Mouse (Mus musculus) liver, embryonic 15.5 days (tissue): ENCODE measurements around the gene Cacna2d2. TPM values are rescaled to one million over a fixed set of nuclear protein-coding genes. Genes with fewer than 3 reads are reported as not detected.
A peak's percentile ranks its signal among the peaks of the same experiment; 100 is the strongest.

Source experiments
- ATAC-seq: fragments of 200-750 bp; cut with Nextera tagmentation; 2 replicates; pipeline ENCODE4 v1.8.0; 2017; ENCODE audit warnings: moderate number of reproducible peaks, mild to moderate bottlenecking, moderate library complexity; ENCODE audit not compliant: insufficient read depth
- H3K27ac ChIP-seq: fragments of 300-500 bp; sonication (generic); replicated peaks from 2 replicates; pipeline ENCODE4 v1.5.1; 2015; ENCODE audit warnings: mild to moderate bottlenecking, inconsistent platforms
- H3K27me3 ChIP-seq: fragments of 300-500 bp; sonication (generic); 2 replicates; pipeline ENCODE4 v1.6.1; 2015; ENCODE audit warnings: mild to moderate bottlenecking, inconsistent platforms
- H3K36me3 ChIP-seq: fragments of 300-500 bp; sonication (generic); replicated peaks from 2 replicates; pipeline ENCODE4 v1.6.1; 2015; ENCODE audit warnings: moderate library complexity, mild to moderate bottlenecking, inconsistent platforms
- H3K4me1 ChIP-seq: fragments of 300-500 bp; sonication (generic); replicated peaks from 2 replicates; pipeline ENCODE4 v1.6.1; 2015; ENCODE audit warnings: inconsistent platforms
- H3K4me2 ChIP-seq: fragments of 300-500 bp; sonication (generic); 2 replicates; pipeline ENCODE4 v1.6.1; 2015; ENCODE audit warnings: moderate library complexity, mild to moderate bottlenecking, inconsistent platforms
- H3K4me3 ChIP-seq: fragments of 300-500 bp; sonication (generic); replicated peaks from 2 replicates; pipeline ENCODE4 v1.5.1; 2015; ENCODE audit warnings: mild to moderate bottlenecking, inconsistent platforms
- H3K9ac ChIP-seq: fragments of 300-500 bp; sonication (generic); 2 replicates; pipeline ENCODE4 v1.6.1; 2015; ENCODE audit warnings: moderate library complexity, mild to moderate bottlenecking, inconsistent platforms
- H3K9me3 ChIP-seq: fragments of 300-500 bp; sonication (generic); replicated peaks from 2 replicates; pipeline ENCODE4 v1.6.1; 2016; ENCODE audit warnings: inconsistent platforms
- WGBS: fragments of 180-500 bp; shearing (Covaris S2); methylation state at CpG from one replicate; pipeline ENCODE4 v1.1.7; 2015; ENCODE audit warnings: mixed read lengths; ENCODE audit not compliant: insufficient replicate concordance; 5-methylcytosine and 5-hydroxymethylcytosine counted together
- polyA plus RNA-seq: library from polyadenylated mRNA; unstranded; fragments of >200 nt; fragmentation: Nextera tagmentation; extraction: Ambion mirVana; gene quantifications from 2 replicates; pipeline ENCODE4 v1.2.1, GENCODE M21; 2015

The Cacna2d2 gene
- polyA plus RNA-seq, 1 experiment from 2014 or later = 0.02 TPM

GRCm38 (mm10) chr9:107496359-107496758, 96.9 kb downstream of the Cacna2d2 start:
- peak; percentile 80 for ATAC-seq
- WGBS = 29% methylated on average over 3 of the region's 3 CpGs

GRCm38 (mm10) chr9:107500708-107501286, 101.4 kb downstream of the Cacna2d2 start:
- H3K4me1 ChIP-seq = peaks cover 17% of the 10 kb centered on the region
- no peak overlapping the region for H3K4me3 ChIP-seq
- H3K27ac ChIP-seq = no peak overlapping the region
- H3K9ac ChIP-seq = no peak overlapping the region
- peaks cover 19% of the 10 kb centered on the region; the same call in 1 of the 2 replicates for H3K27me3 ChIP-seq
- ATAC-seq = no peak
- no peaks in the 10 kb centered on the region for H3K36me3 ChIP-seq
- WGBS = 62% methylated on average over 3 of the region's 3 CpGs
- no peak overlapping the region for H3K4me2 ChIP-seq
- no peaks in the 10 kb centered on the region for H3K9me3 ChIP-seq

More at GRCm38 (mm10) chr9:107496359-107496758, 96.9 kb downstream of the Cacna2d2 start:
- peak overlapping the region; percentile 42 for H3K4me2 ChIP-seq
- H3K4me1 ChIP-seq = peaks cover 32% of the 10 kb centered on the region
- H3K4me3 ChIP-seq = no peak overlapping the region
- peaks cover 12% of the 10 kb centered on the region; the same call in 1 of the 2 replicates for H3K27me3 ChIP-seq
- H3K9me3 ChIP-seq = no peaks in the 10 kb centered on the region
- no peak overlapping the region for H3K9ac ChIP-seq
- H3K27ac ChIP-seq = peak overlapping the region; percentile 41
- H3K36me3 ChIP-seq = no peaks in the 10 kb centered on the region

GRCm38 (mm10) chr9:107502131-107502846, 102.9 kb downstream of the Cacna2d2 start:
- Histone ChIP-seq H3K4me2 (no peak overlapping the region), H3K9ac (no peak overlapping the region), H3K4me3 (no peak overlapping the region), H3K27ac (no peak overlapping the region), H3K4me1 (peaks cover 2% of the 10 kb centered on the region), H3K9me3 (no peaks in the 10 kb centered on the region), H3K27me3 (peaks cover 31% of the 10 kb centered on the region; the same call in 1 of the 2 replicates), H3K36me3 (no peaks in the 10 kb centered on the region)
- 61% methylated on average over 12 of the region's 12 CpGs for WGBS
- no peak for ATAC-seq

DNA sequence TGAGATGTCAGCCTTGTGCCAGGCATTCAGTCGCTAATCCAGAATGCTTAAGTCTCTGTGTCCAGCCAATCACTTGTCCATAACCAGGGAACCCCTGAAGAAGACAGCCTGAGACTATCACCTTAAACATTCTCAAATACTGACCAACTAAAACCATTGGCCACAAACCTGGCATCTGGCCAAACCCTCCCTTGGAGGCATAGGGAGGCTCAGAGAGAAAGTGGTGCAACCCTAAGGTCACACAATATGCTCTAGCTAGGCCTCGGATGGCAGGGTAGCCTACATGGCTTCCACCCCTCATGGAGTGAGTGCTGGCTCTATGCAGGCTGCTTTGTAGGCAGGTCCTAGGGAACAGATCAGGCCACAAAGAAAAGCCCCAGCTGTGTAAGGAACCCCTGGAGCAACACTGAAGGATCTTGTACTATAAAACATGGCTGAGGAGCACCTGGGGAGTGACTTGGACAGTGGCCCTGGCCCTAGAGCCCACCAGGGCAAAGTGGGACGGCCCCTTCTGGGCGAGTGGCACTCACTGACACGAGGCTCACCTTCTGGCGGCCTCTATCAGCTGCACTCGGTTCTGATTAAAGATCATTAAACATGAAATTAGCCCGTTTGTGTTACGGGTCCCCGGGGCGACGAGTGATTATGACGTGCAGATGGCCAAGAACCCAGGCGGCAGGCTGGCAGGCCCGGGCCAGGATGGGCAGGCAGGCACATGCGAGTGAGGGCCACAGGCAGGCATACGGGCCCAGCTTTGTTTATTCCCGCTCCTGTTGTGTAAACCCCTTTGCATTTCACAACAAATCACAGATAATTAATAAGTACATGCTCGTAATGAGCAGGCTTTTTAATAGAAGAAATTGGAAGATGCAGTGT, 105.5 kb downstream of the Cacna2d2 start:
- Histone ChIP-seq H3K4me3 (no peak overlapping the region), H3K27ac (no peak overlapping the region), H3K36me3 (no peaks in the 10 kb centered on the region), H3K9me3 (no peaks in the 10 kb centered on the region), H3K9ac (no peak overlapping the region), H3K27me3 (peaks cover 38% of the 10 kb centered on the region; the same call in 1 of the 2 replicates), H3K4me1 (no peaks in the 10 kb centered on the region), H3K4me2 (no peak overlapping the region)
- 70% methylated on average over 19 of the region's 19 CpGs for WGBS
- no peak for ATAC-seq

DNA sequence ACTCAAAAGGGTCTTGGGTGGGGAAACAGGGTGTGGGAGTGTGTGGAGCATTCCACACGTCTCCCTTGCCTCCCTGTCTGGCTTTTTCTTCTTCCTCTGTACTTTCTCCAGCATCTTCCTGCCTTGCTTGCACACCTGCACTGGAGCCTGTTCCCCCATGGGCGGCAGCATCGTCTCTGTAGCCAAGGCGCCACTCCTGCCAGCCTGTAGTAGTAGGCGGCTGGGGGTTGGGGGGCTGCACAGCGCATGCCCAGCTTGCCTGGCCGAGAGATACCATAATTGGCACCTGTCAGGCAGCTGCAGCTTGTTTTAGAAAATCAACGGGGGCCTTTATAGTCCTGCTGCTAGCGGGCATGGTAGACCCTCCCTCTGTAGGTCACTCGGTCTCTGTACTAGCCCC, 108.9 kb downstream of the Cacna2d2 start:
- no peak overlapping the region for H3K9ac ChIP-seq
- no peak overlapping the region for H3K27ac ChIP-seq
- no peak overlapping the region for H3K4me2 ChIP-seq
- no peaks in the 10 kb centered on the region for H3K36me3 ChIP-seq
- H3K9me3 ChIP-seq = no peaks in the 10 kb centered on the region
- WGBS = 53% methylated on average over 10 of the region's 10 CpGs
- no peaks in the 10 kb centered on the region for H3K4me1 ChIP-seq
- ATAC-seq = no peak
- H3K4me3 ChIP-seq = no peak overlapping the region
- H3K27me3 ChIP-seq = peaks cover 49% of the 10 kb centered on the region; the same call in 1 of the 2 replicates

DNA sequence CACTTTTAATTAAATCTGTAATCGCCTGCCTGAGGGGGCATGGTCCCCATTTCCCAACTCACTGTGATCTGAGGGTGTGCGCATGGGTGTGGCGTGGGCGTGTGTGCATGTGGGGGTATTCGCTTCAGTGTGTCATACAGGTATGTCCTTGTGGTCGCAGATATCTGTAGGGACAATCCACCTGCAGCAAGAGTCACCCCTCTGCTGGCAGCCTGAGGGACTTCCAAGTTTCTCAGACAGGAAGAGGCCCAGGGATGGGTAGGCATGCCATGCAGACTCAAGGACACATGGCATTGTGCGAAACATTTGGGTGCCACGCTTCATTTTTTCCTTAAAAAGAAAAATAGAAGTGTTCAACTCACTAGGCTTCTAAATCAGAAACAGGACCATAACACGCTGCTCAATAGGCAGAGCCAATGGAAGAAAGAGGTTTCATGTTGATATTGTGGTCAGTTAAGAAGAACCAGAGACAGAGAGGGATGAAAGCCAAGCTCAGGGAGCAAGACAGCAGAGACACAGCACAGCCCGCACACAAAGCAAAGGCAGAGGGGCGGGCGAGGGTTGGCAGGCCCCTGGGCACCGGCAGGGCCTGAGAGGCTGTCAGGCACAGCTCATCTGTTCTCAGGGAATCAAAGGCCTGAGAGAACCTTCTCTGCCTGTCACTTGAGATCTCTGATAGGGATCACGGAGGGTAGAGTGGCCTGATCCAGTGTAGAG, 111.1 kb downstream of the Cacna2d2 start:
- Histone ChIP-seq H3K27me3 (peaks cover 47% of the 10 kb centered on the region; the same call in 1 of the 2 replicates), H3K4me1 (no peaks in the 10 kb centered on the region)
- WGBS = 62% methylated on average over 14 of the region's 14 CpGs

GRCm38 (mm10) chr9:107511436-107511835, 112.0 kb downstream of the Cacna2d2 start:
- no peak for ATAC-seq
- Histone ChIP-seq H3K4me1 (no peaks in the 10 kb centered on the region), H3K9me3 (no peaks in the 10 kb centered on the region), H3K27ac (no peak overlapping the region), H3K4me3 (no peak overlapping the region), H3K36me3 (no peaks in the 10 kb centered on the region), H3K27me3 (peaks cover 42% of the 10 kb centered on the region; the same call in 1 of the 2 replicates), H3K4me2 (no peak overlapping the region), H3K9ac (no peak overlapping the region)
- 65% methylated on average over 8 of the region's 8 CpGs for WGBS

More for the DNA sequence above, 111.1 kb downstream of the Cacna2d2 start:
- Histone ChIP-seq H3K9me3 (no peaks in the 10 kb centered on the region), H3K36me3 (no peaks in the 10 kb centered on the region), H3K9ac (no peak overlapping the region), H3K4me2 (no peak overlapping the region), H3K27ac (no peak overlapping the region), H3K4me3 (no peak overlapping the region)
- ATAC-seq = no peak

DNA sequence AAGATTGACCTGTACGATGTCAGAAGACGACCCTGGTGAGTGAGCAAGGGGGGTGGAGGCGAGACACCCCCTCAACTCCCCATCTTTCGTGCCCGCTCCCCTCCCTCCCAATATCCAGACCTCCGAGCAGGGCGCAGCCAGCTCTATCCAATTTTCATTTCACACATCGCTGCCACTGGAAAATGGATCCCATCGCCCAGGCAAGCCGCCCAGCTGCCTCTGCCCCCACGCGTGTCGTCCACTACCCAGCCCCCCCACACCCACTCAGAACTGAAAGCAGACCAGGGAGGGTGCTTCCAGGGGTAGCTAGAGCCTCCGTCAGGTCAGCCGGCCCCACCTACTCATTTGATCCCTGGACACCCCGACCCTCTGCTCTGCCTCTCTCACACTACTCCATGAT, 112.9 kb downstream of the Cacna2d2 start:
- H3K9ac ChIP-seq = no peak overlapping the region
- 75% methylated on average over 16 of the region's 16 CpGs for WGBS
- H3K27me3 ChIP-seq = peaks cover 34% of the 10 kb centered on the region; the same call in 1 of the 2 replicates
- H3K9me3 ChIP-seq = no peaks in the 10 kb centered on the region
- no peak for ATAC-seq
- no peak overlapping the region for H3K4me3 ChIP-seq
- no peak overlapping the region for H3K27ac ChIP-seq
- H3K4me2 ChIP-seq = no peak overlapping the region
- no peaks in the 10 kb centered on the region for H3K36me3 ChIP-seq
- no peaks in the 10 kb centered on the region for H3K4me1 ChIP-seq

DNA sequence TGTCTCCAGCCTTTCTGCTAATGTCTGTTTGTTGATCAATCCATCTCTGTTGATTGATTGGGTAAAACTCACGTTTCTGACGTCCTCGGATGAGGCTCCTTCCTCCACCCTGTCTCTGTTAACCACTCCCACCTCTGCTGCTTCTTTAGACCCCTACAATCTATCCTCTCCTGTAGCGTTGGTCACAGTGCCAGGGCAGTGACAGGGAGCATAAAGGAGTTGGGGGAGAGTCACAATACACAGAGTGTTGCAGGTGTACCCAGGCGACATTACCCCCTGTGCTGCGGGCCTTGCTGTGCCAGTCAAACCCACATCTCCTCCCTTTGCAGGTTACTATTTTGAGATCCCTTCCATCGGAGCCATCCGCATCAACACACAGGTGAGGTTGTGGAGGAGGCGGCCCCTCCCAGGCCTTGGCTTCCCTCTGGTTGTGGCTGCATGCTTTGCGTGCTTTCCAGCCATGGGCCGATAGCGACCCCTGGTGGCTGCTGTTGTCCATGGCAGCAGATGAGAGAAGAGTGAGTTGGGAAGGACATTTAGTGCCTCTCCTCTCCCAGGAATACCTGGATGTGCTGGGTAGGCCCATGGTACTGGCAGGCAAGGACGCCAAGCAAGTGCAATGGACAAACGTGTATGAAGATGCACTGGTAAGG, 115.0 kb downstream of the Cacna2d2 start:
- H3K27me3 ChIP-seq = peaks cover 25% of the 10 kb centered on the region; the same call in 1 of the 2 replicates
- no peaks in the 10 kb centered on the region for H3K9me3 ChIP-seq
- H3K4me3 ChIP-seq = no peak overlapping the region
- ATAC-seq = no peak
- no peak overlapping the region for H3K9ac ChIP-seq
- no peak overlapping the region for H3K4me2 ChIP-seq
- WGBS = 20% methylated on average over 14 of the region's 14 CpGs
- H3K4me1 ChIP-seq = no peaks in the 10 kb centered on the region
- no peaks in the 10 kb centered on the region for H3K36me3 ChIP-seq
- no peak overlapping the region for H3K27ac ChIP-seq

- Histone ChIP-seq H3K27ac (no peak overlapping the region), H3K9me3 (no peaks in the 10 kb centered on the region), H3K4me2 (no peak overlapping the region), H3K4me3 (no peak overlapping the region), H3K4me1 (0 out of 2 replicates have a peak, but pooled peaks cover 10% of the 10 kb centered on the region), H3K9ac (no peak overlapping the region), H3K27me3 (peaks cover 54% of the 10 kb centered on the region), H3K36me3 (no peaks in the 10 kb centered on the region)
- 64% methylated on average over 6 of the region's 6 CpGs for WGBS
- no peak for ATAC-seq
These were observed 120.9 kb downstream of the Cacna2d2 start for GRCm38 (mm10) chr9:107520331-107520730.
